Mouse (Mus musculus) monocyte, adult 59 days (primary cell): ENCODE data around the gene Dhcr24. TPM values are rescaled to one million over a fixed set of nuclear protein-coding genes. Genes with fewer than 3 reads are reported as not detected.

ENCODE experiments used
- total RNA-seq, 2 experiments: library from RNA; stranded (reverse); gene quantifications; one replicate each; pipeline ENCODE4 v1.2.4; 2023

Gene Dhcr24
- 10 to 100 TPM; 12.2 to 13.2 TPM for total RNA-seq

DNA sequence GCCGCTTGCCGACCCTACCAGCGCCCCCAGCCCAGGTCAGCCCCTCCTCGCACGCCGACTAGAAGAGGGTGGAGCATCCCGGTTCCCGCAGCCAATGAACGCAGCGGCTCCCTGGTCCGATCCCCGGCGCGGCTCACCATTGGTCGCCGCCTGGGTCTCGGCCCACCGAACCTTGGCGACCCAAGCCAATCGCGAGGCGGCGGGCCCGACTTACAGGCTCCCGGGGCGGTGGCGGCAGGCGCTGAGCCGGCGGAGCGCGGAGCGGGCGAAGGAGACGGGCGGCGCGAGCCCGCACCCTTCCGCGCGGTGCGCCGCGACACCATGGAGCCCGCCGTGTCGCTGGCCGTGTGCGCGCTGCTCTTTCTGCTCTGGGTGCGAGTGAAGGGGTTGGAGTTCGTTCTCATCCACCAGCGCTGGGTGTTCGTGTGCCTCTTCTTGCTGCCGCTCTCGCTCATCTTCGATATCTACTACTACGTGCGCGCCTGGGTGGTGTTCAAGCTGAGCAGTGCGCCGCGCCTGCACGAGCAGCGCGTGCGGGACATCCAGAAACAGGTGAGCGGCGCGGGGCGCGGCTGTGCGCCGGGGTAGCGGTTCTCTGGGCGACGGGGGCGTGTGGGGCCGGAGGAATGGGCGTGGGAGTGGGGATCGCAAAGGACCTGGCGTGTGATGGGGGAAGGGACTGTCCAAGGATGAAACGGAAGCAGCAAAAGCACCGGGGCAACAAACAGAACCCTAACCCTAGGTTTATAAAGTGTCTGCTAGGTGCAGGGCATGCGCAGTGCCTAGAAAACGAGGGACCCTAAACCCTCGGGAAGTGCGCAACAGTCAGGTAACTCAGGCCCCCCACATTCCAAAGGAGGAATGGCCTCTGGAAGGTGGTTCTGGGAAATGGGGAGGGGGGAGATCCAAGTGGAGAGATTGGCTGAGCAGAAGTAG is at the start of gene Dhcr24:
TSS of gene Dhcr24 (plus strand) at position 193 of the 936 bp plus-strand sequence.

DNA sequence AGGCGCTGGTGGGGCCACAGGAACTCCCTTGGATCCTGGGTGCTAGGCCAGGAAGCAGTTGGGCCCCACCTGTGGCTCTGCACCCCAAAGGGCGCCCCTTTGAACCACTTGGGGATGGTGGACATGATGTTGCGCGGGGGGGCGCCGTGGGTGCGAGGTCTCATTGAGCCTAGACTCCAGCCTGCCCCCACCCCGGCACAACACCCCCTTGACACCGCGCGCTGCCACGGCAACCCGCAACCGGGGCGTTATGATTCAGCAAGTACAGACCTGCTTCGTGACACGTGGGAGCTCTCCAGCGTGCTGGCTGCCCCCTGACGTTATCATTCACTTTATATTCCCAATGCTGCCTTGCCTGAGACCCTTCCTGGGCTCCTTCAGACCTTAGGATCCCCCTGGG is 56.2 kb downstream of the Dhcr24 start, which contains the start of gene Lexm:
TSS of gene Lexm (minus strand) at position 186 of the 400 bp plus-strand sequence.

DNA sequence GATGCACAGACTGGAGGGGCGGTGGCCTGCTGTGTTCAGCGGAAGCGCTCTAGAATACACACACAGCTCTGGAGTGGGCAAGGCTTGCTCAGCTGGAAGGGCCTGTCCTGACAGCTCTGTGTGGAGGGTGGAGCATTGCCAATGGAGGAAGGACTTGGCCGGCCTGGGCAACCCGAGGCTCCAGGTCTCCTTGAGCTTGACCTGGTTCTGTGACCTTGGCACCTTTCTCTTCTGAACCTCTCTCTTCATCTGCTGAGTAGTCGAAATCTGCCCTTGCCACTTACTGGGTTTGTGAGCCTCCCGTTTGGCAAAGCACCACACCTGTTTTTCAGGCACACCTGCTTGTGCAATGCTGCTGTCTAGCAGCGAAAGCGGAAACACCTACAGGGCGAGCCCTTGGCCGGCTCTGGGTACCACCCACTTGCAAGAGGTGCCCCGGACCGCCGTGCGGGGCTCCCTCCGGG is 61.2 kb downstream of the Dhcr24 start, which contains the start of gene Ttc22:
TSS of gene Ttc22 (plus strand) at position 403 of the 464 bp plus-strand sequence.

Other genes starting within 250 kb of the Dhcr24 start
- gene Usp24, start 244.8 kb upstream of the Dhcr24 start, total RNA-seq = 10 to 100 TPM; 35.4 to 36.0 TPM
- not detected for gene Pcsk9, start 96.7 kb upstream of the Dhcr24 start, total RNA-seq
- gene Bsnd, start 68.8 kb upstream of the Dhcr24 start, total RNA-seq = not detected
- not detected for gene Lexm, start 56.2 kb downstream of the Dhcr24 start, total RNA-seq
- not detected for gene Ttc22, start 61.4 kb downstream of the Dhcr24 start, total RNA-seq
- gene Pars2, start 90.0 kb downstream of the Dhcr24 start, total RNA-seq = 1 to 10 TPM; 2.8 to 2.9 TPM
- 10 to 100 TPM; 22.7 to 26.6 TPM for gene Ttc4, start 117.9 kb downstream of the Dhcr24 start, total RNA-seq
- under 1 TPM; 0.36 to 0.50 TPM for gene Mroh7, start 169.9 kb downstream of the Dhcr24 start, total RNA-seq
- gene Fam151a, start 172.9 kb downstream of the Dhcr24 start, total RNA-seq = not detected
- gene Acot11, start 244.0 kb downstream of the Dhcr24 start, total RNA-seq = 10 to 100 TPM; 22.6 to 23.0 TPM